Mouse (Mus musculus) heart, postnatal 0 days (tissue): ENCODE results near the gene Oxsm. TPM values are rescaled to one million over a fixed set of nuclear protein-coding genes. Genes with fewer than 3 reads are reported as not detected.

Experiments
- ATAC-seq: fragments of 200-750 bp; cut with Nextera tagmentation; 2 replicates; pipeline ENCODE4 v1.8.0; 2017; ENCODE audit warnings: low read depth, moderate number of reproducible peaks, moderate library complexity; ENCODE audit not compliant: insufficient read depth
- DNase-seq: peaks from one replicate; pipeline ENCODE4 v3.0.0-alpha.2; 2016; ENCODE audit warnings: low spot score
- H3K27ac ChIP-seq: fragments of 300-500 bp; sonication (generic); 2 replicates; pipeline ENCODE4 v1.5.1; 2014; ENCODE audit warnings: low read depth, mild to moderate bottlenecking
- H3K27me3 ChIP-seq: fragments of 300-500 bp; sonication (generic); 2 replicates; pipeline ENCODE4 v1.6.1; 2014; ENCODE audit warnings: low read length, mixed read lengths; ENCODE audit not compliant: control insufficient read depth, insufficient read depth
- H3K36me3 ChIP-seq: fragments of 300-500 bp; sonication (generic); replicated peaks from 2 replicates; pipeline ENCODE4 v1.6.1; 2014; ENCODE audit warnings: low read length, mixed read lengths; ENCODE audit not compliant: control insufficient read depth, insufficient read depth
- H3K4me1 ChIP-seq: fragments of 300-500 bp; sonication (generic); 2 replicates; pipeline ENCODE4 v1.6.1; 2014; ENCODE audit warnings: antibody characterized with exemption; ENCODE audit not compliant: control insufficient read depth, insufficient read depth
- H3K4me2 ChIP-seq: fragments of 300-500 bp; sonication (generic); 2 replicates; pipeline ENCODE4 v1.6.1; 2014; ENCODE audit warnings: low read depth, mild to moderate bottlenecking, low read length, moderate library complexity
- H3K4me3 ChIP-seq: fragments of 300-500 bp; sonication (generic); 2 replicates; pipeline ENCODE4 v1.5.1; 2014; ENCODE audit warnings: low read depth, low read length
- H3K9ac ChIP-seq: fragments of 300-500 bp; sonication (generic); replicated peaks from 2 replicates; pipeline ENCODE4 v1.6.1; 2014; ENCODE audit warnings: low read depth, low read length, mixed read lengths
- H3K9me3 ChIP-seq: fragments of 300-500 bp; sonication (generic); replicated peaks from 2 replicates; pipeline ENCODE4 v1.6.1; 2016; ENCODE audit warnings: low read length; ENCODE audit not compliant: control insufficient read depth
- CTCF ChIP-seq: IDR thresholded peaks from 2 replicates; pipeline ENCODE4 v1.5.1; 2016; ENCODE audit warnings: antibody characterized with exemption, control low read depth, low read depth
- EP300 ChIP-seq: IDR thresholded peaks from 2 replicates; pipeline ENCODE4 v1.6.1; 2016; ENCODE audit warnings: antibody characterized with exemption, low read depth
- WGBS: fragments of 180-500 bp; shearing (Covaris S2); extraction: QIAGEN DNeasy Blood & Tissue Kit; methylation state at CpG from one replicate; pipeline ENCODE4 v1.1.7; 2014; 5-methylcytosine and 5-hydroxymethylcytosine counted together
- polyA plus RNA-seq: library from polyadenylated mRNA; unstranded; fragments of >200 nt; fragmentation: Nextera tagmentation; extraction: Ambion mirVana; gene quantifications from 2 replicates; pipeline ENCODE4 v1.2.1, GENCODE M21; 2015
- total RNA-seq: library from RNA; depleted of rRNA; stranded (reverse); fragments of >200 nt; gene quantifications from 2 replicates; pipeline ENCODE4 v1.2.3, GENCODE M21; 2014; ENCODE audit warnings: low replicate concordance

Oxsm gene
- total and polyA plus RNA-seq, 2 experiments from 2014 or later = 3.9 to 6.2 TPM

GRCm38 (mm10) chr14:16260541-16260940 is 10.9 kb upstream of the Oxsm start:
- Histone ChIP-seq H3K27ac (no peak overlapping the region), H3K27me3 (no peaks in the 10 kb centered on the region), H3K9me3 (no peaks in the 10 kb centered on the region), H3K4me2 (no peak overlapping the region), H3K36me3 (peaks cover 40% of the 10 kb centered on the region), H3K4me3 (no peak overlapping the region), H3K9ac (no peak overlapping the region), H3K4me1 (no peaks in the 10 kb centered on the region)
- 79% methylated on average over 6 of the region's 6 CpGs for WGBS
- ATAC-seq (no peak), DNase-seq (no peak)
- TF ChIP-seq CTCF (no peak), EP300 (no peak)

DNA sequence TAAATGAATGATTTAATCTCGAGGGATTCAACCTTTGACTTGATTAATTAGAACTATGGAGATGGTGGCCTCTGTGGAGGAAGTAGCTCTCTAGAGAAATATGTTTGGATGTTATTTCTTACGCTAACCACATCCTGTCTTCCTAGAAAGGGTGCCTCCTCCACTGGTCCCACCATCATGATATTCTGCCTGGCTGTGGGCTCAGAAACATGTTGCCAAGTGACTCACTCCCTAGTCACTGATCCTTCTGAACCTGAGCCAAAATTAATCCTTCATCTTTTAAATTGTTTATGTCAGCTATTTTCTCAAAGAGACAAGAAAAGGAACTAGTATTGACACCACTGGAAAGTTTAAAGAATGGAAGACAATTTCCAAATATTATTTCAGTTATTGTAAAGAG is 6.6 kb upstream of the Oxsm start:
- H3K9me3 ChIP-seq = no peaks in the 10 kb centered on the region
- no peak for ATAC-seq
- H3K9ac ChIP-seq = no peak overlapping the region
- WGBS = 51% methylated on average over 2 of the region's 2 CpGs
- H3K4me1 ChIP-seq = no peaks in the 10 kb centered on the region
- no peak for DNase-seq
- peaks cover 39% of the 10 kb centered on the region for H3K36me3 ChIP-seq
- H3K4me2 ChIP-seq = no peak overlapping the region
- H3K4me3 ChIP-seq = no peak overlapping the region
- no peak overlapping the region for H3K27ac ChIP-seq
- no peaks in the 10 kb centered on the region for H3K27me3 ChIP-seq
- TF ChIP-seq EP300 = no peak
- TF ChIP-seq CTCF = no peak

GRCm38 (mm10) chr14:16255745-16256144 is 6.1 kb upstream of the Oxsm start:
- no peak for TF ChIP-seq EP300
- TF ChIP-seq CTCF = no peak
- Histone ChIP-seq H3K4me1 (no peaks in the 10 kb centered on the region), H3K9ac (no peak overlapping the region), H3K27me3 (no peaks in the 10 kb centered on the region), H3K4me2 (no peak overlapping the region), H3K9me3 (no peaks in the 10 kb centered on the region), H3K36me3 (peaks cover 36% of the 10 kb centered on the region), H3K27ac (no peak overlapping the region), H3K4me3 (no peak overlapping the region)
- ATAC-seq = no peak
- DNase-seq = no peak
- 88% methylated on average over 3 of the region's 3 CpGs for WGBS

DNA sequence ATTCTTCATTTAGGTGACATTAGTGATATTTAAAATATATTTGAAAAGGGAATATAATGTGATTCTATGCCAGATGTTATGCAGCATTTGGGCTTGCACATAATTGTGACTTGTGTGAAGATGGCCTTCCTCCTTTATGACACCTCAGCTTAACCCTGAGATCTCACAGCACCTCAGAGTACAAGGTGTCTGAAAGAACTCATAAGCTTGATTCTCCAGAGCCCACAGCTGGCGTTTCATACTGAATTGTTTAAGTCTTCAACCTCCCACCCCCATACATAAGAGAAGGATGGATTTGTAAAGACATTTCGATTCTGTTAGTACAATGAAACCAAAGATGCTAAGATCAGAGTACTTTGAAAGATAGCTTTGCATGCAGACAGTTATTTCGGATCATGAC is 491 bp upstream of the Oxsm start:
- peaks cover 6% of the 10 kb centered on the region for H3K36me3 ChIP-seq
- no peaks in the 10 kb centered on the region for H3K27me3 ChIP-seq
- H3K4me1 ChIP-seq = peaks cover 11% of the 10 kb centered on the region; the same call in 1 of the 2 replicates
- no peak for TF ChIP-seq CTCF
- no peak for TF ChIP-seq EP300
- peak overlapping the region; percentile 70 for H3K4me3 ChIP-seq
- no peak for DNase-seq
- 65% methylated on average over 3 of the region's 3 CpGs for WGBS
- peak overlapping the region; percentile 92; the same call in 1 of the 2 replicates for H3K27ac ChIP-seq
- H3K9ac ChIP-seq = peak overlapping the region; percentile 91
- no peak for ATAC-seq
- no peaks in the 10 kb centered on the region for H3K9me3 ChIP-seq
- peak overlapping the region; percentile 75 for H3K4me2 ChIP-seq

GRCm38 (mm10) chr14:16248603-16249157 is 928 bp downstream of the Oxsm start:
- 13% methylated on average over 9 of the region's 9 CpGs for WGBS
- peak overlapping the region; percentile 92 for H3K27ac ChIP-seq
- H3K36me3 ChIP-seq = no peaks in the 10 kb centered on the region
- DNase-seq (peak; percentile 10), ATAC-seq (no peak)
- H3K4me1 ChIP-seq = peaks cover 19% of the 10 kb centered on the region; the same call in 1 of the 2 replicates
- no peak for TF ChIP-seq CTCF
- TF ChIP-seq EP300 = no peak
- no peaks in the 10 kb centered on the region for H3K27me3 ChIP-seq
- peak overlapping the region; percentile 75 for H3K4me2 ChIP-seq
- H3K4me3 ChIP-seq = peak overlapping the region; percentile 70
- peak overlapping the region; percentile 91 for H3K9ac ChIP-seq
- no peaks in the 10 kb centered on the region for H3K9me3 ChIP-seq

GRCm38 (mm10) chr14:16248135-16248534 is 1.5 kb downstream of the Oxsm start:
- H3K4me3 ChIP-seq = no peak overlapping the region
- no peak for DNase-seq
- no peaks in the 10 kb centered on the region for H3K9me3 ChIP-seq
- TF ChIP-seq EP300 (no peak), CTCF (no peak)
- H3K9ac ChIP-seq = no peak overlapping the region
- 69% methylated on average over 3 of the region's 3 CpGs for WGBS
- H3K36me3 ChIP-seq = no peaks in the 10 kb centered on the region
- peak overlapping the region; percentile 75 for H3K4me2 ChIP-seq
- peaks cover 20% of the 10 kb centered on the region; the same call in 1 of the 2 replicates for H3K4me1 ChIP-seq
- no peaks in the 10 kb centered on the region for H3K27me3 ChIP-seq
- ATAC-seq = no peak
- H3K27ac ChIP-seq = no peak overlapping the region
